Mouse (Mus musculus) testis, postnatal 10 days (tissue): ENCODE results near the gene Lrp6.

Experiments used
- DNase-seq: peaks from one replicate; pipeline ENCODE4 v3.0.0; 2021; ENCODE audit warnings: low spot score

The Lrp6 gene

GRCm38 (mm10) chr6:134494828-134495698 lies 71.7 kb downstream of the Lrp6 start:
- DNase-seq = peak; percentile 48

GRCm38 (mm10) chr6:134489637-134490036 lies 77.1 kb downstream of the Lrp6 start:
- DNase-seq = no peak

GRCm38 (mm10) chr6:134489130-134489529 lies 77.6 kb downstream of the Lrp6 start:
- no peak for DNase-seq

- no peak for DNase-seq
Observed at GRCm38 (mm10) chr6:134486318-134486717, 80.4 kb downstream of the Lrp6 start.

GRCm38 (mm10) chr6:134479481-134479880 lies 87.3 kb downstream of the Lrp6 start:
- no peak for DNase-seq

GRCm38 (mm10) chr6:134473143-134473561 lies 93.6 kb downstream of the Lrp6 start:
- DNase-seq = no peak

GRCm38 (mm10) chr6:134470857-134471256 lies 95.9 kb downstream of the Lrp6 start:
- peak; percentile 93 for DNase-seq

- DNase-seq = no peak
Observed at GRCm38 (mm10) chr6:134469297-134469696, 97.5 kb downstream of the Lrp6 start.

- DNase-seq = no peak
Observed at GRCm38 (mm10) chr6:134466671-134467229, 100.0 kb downstream of the Lrp6 start.

GRCm38 (mm10) chr6:134461175-134461574 lies 105.6 kb downstream of the Lrp6 start:
- no peak for DNase-seq

GRCm38 (mm10) chr6:134458376-134458775 lies 108.4 kb downstream of the Lrp6 start:
- no peak for DNase-seq

GRCm38 (mm10) chr6:134454093-134454492 lies 112.7 kb downstream of the Lrp6 start:
- DNase-seq = no peak

GRCm38 (mm10) chr6:134450661-134451119 lies 116.1 kb downstream of the Lrp6 start:
- no peak for DNase-seq

GRCm38 (mm10) chr6:134449958-134450357 lies 116.8 kb downstream of the Lrp6 start:
- DNase-seq = no peak

GRCm38 (mm10) chr6:134448451-134448850 lies 118.3 kb downstream of the Lrp6 start:
- no peak for DNase-seq

- no peak for DNase-seq
Observed at GRCm38 (mm10) chr6:134443925-134444324, 122.8 kb downstream of the Lrp6 start.

GRCm38 (mm10) chr6:134443198-134443904 lies 123.4 kb downstream of the Lrp6 start:
- DNase-seq = no peak

- DNase-seq = no peak
Observed at GRCm38 (mm10) chr6:134442219-134442618, 124.5 kb downstream of the Lrp6 start.

- DNase-seq = no peak
Observed at GRCm38 (mm10) chr6:134441716-134442115, 125.0 kb downstream of the Lrp6 start.

GRCm38 (mm10) chr6:134440023-134440422 lies 126.7 kb downstream of the Lrp6 start:
- no peak for DNase-seq

- no peak for DNase-seq
Observed at GRCm38 (mm10) chr6:134439401-134440021, 127.3 kb downstream of the Lrp6 start.

GRCm38 (mm10) chr6:134436955-134437354 lies 129.8 kb downstream of the Lrp6 start:
- no peak for DNase-seq
